Mouse (Mus musculus) heart, postnatal 36 days (tissue): ENCODE data around the gene Art3. TPM values are rescaled to one million over a fixed set of nuclear protein-coding genes. Genes with fewer than 3 reads are reported as not detected.

ENCODE experiments used
- DNase-seq, 2 experiments: peaks; one replicate each; pipeline ENCODE4 v3.0.0; 2021 to 2022
- intact Hi-C: fragments of 180-260 bp; cut with DNase I; formaldehyde crosslinking; loops from one replicate; pipeline ENCODE4 v1.15.1; 2025
- total RNA-seq, 2 experiments: library from RNA; stranded (reverse); gene quantifications; 2 replicates each; pipeline ENCODE4 v1.2.3; 2021

Art3 gene
- total RNA-seq: 100 to 1,000 TPM; 751 to 829 TPM

GRCm38 (mm10) chr5:92331635-92332338, at the start of gene Art3:
Art3 (plus strand) TSS chr5:92331827.
- no peak for DNase-seq
- intact Hi-C loops: loop anchor here (2.0 kb wide), 2 partner anchors 17 to 19 kb away; partner anchors contain the start of gene Cxcl10

- DNase-seq: peak; percentile 49 to 52
- intact Hi-C loops: no loop called here
Measured at GRCm38 (mm10) chr5:92282571-92282970, 49.1 kb upstream of the Art3 start.

GRCm38 (mm10) chr5:92283107-92283506, 48.5 kb upstream of the Art3 start:
- intact Hi-C loops: no loop called here

GRCm38 (mm10) chr5:92287840-92288239, 43.8 kb upstream of the Art3 start:
- intact Hi-C loops: no loop called here

More at GRCm38 (mm10) chr5:92283107-92283506, 48.5 kb upstream of the Art3 start:
- no peak for DNase-seq

GRCm38 (mm10) chr5:92291652-92292414, 39.8 kb upstream of the Art3 start:
- DNase-seq: no peak
- intact Hi-C loops: no loop called here

More at GRCm38 (mm10) chr5:92287840-92288239, 43.8 kb upstream of the Art3 start:
- DNase-seq: no peak

- intact Hi-C loops: no loop called here
- no peak for DNase-seq
Measured at GRCm38 (mm10) chr5:92294525-92294924, 37.1 kb upstream of the Art3 start.

- intact Hi-C loops: no loop called here
- DNase-seq: no peak
Measured at GRCm38 (mm10) chr5:92302149-92302840, 29.3 kb upstream of the Art3 start.

GRCm38 (mm10) chr5:92304291-92304690, 27.3 kb upstream of the Art3 start:
- no peak for DNase-seq
- intact Hi-C loops: no loop called here

- DNase-seq: peak; percentile 89 to 92
- intact Hi-C loops: loop anchor here (1.0 to 5.0 kb wide), 3 partner anchors 31 to 197 kb away; partner anchors contain the start of genes Naaa and Scarb2
Measured at GRCm38 (mm10) chr5:92309681-92310511, 21.7 kb upstream of the Art3 start, which contains the start of gene Sdad1. Sdad1 (minus strand) TSS chr5:92310479.

- intact Hi-C loops: loop anchor here (1.0 to 5.0 kb wide), 3 partner anchors 21 to 195 kb away; partner anchors contain the start of gene Scarb2
- peak; percentile 88 to 92 for DNase-seq
Measured at GRCm38 (mm10) chr5:92312046-92312715, 19.4 kb upstream of the Art3 start.

- no peak for DNase-seq
- intact Hi-C loops: loop anchor here (2.0 to 5.0 kb wide), 2 partner anchors 19 to 194 kb away; partner anchors contain the start of gene Scarb2
Measured at GRCm38 (mm10) chr5:92313776-92314175, 17.9 kb upstream of the Art3 start.

- DNase-seq: no peak
- intact Hi-C loops: no loop called here
Measured at GRCm38 (mm10) chr5:92318119-92318518, 13.5 kb upstream of the Art3 start.

- intact Hi-C loops: no loop called here
- no peak for DNase-seq
Measured at GRCm38 (mm10) chr5:92318596-92318995, 13.0 kb upstream of the Art3 start.

GRCm38 (mm10) chr5:92321631-92322400, 9.8 kb upstream of the Art3 start:
- intact Hi-C loops: no loop called here

GRCm38 (mm10) chr5:92322612-92323011, 9.0 kb upstream of the Art3 start:
- intact Hi-C loops: no loop called here
- DNase-seq: no peak

More at GRCm38 (mm10) chr5:92321631-92322400, 9.8 kb upstream of the Art3 start:
- no peak for DNase-seq

GRCm38 (mm10) chr5:92323264-92323663, 8.4 kb upstream of the Art3 start:
- intact Hi-C loops: no loop called here

GRCm38 (mm10) chr5:92327367-92327766, 4.3 kb upstream of the Art3 start:
- no peak for DNase-seq

More at GRCm38 (mm10) chr5:92323264-92323663, 8.4 kb upstream of the Art3 start:
- DNase-seq: peak; percentile 68 to 73

GRCm38 (mm10) chr5:92327929-92328328, 3.7 kb upstream of the Art3 start, which contains the start of gene Cxcl9:
Cxcl9 (minus strand) TSS chr5:92328079.
- no peak for DNase-seq
- intact Hi-C loops: no loop called here

More at GRCm38 (mm10) chr5:92327367-92327766, 4.3 kb upstream of the Art3 start:
- intact Hi-C loops: no loop called here
